Mouse (Mus musculus): ENCODE data around the gene Wdr74. TPM values are rescaled to one million over a fixed set of nuclear protein-coding genes. Genes with fewer than 3 reads are reported as not detected.
A peak's percentile ranks its signal among the peaks of the same experiment; 100 is the strongest.

Wdr74 gene
- polyA plus RNA-seq, 1 experiment, result 121 TPM

DNA sequence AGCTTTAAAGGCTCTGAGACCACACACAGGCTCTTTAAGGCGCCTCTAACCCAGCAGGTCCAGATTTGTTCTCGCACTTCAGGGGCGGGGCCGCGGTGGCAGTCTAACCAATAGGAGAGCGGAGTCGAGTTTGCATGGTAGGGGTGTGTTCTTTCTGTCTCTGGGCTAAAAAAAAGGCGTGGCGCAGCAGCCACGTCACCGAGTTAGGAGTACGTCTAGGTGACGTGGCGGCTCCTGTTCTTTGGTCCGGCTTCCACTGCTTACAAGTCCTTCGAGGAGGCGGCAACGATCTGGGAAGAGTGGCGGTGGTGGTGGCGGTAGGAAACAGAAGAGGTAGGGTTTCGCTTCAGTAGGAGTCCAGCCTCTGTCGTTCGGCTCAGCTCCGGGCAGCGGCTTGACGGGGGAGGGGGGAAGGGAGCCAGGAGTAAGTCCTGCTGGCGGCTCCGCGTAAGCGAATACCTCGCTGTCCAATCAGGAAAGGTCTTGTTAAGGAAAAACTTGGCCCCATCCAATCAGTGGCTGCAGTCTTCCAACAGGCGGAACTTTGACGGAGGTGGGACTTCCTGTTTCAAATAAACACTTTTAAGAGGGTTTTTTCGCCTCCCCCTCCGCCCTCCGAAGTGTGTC, 5.7 kb downstream of the Wdr74 start, which contains the start of gene Stx5a:
TSS of gene Stx5a (plus strand) at position 171 of the 627 bp plus-strand sequence.
- WGBS, result under 1% methylated on average over 36 of the region's 36 CpGs
- TF ChIP-seq POLR2A (IDR thresholded peaks at IDR 0.05; ENCODE audit: borderline replicate concordance, control insufficient read depth, low read depth, low read length), result peak; percentile 59
- TF ChIP-seq CTCF (IDR thresholded peaks at IDR 0.05; ENCODE audit: control insufficient read depth, insufficient read depth, low read length), result no peak

DNA sequence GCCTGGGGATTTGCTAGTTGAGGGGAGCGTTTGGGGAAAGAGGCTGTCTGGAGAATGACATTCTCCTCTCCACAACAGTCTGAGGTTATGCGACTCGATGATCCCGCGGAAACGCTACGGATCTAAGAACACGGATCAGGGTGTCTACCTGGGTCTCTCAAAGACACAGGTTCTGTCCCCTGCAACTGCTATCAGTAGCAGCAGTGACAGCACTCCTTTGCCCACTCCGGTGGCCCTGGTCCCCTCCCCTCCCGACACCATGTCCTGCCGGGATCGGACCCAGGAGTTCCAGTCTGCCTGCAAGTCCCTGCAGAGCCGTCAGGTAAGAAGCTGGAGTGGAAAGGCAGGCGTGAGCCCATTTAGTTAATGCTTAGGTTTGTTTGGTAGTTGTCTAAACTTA, 6.5 kb downstream of the Wdr74 start:
- TF ChIP-seq CTCF (IDR thresholded peaks at IDR 0.05; ENCODE audit: control insufficient read depth, insufficient read depth, low read length) (no peak), POLR2A (IDR thresholded peaks at IDR 0.05; ENCODE audit: borderline replicate concordance, control insufficient read depth, low read depth, low read length) (peak; percentile 9; the same call in 1 of the 2 replicates)
- WGBS, result 4% methylated on average over 14 of the region's 14 CpGs

More for the DNA sequence above, 5.7 kb downstream of the Wdr74 start, which contains the start of gene Stx5a:
- peaks cover 1% of the 10 kb centered on the region for H3K4me1 ChIP-seq (ENCODE audit: control insufficient read depth, insufficient read depth, low read length)
- H3K4me3 ChIP-seq (replicated peaks; ENCODE audit: control insufficient read depth, low read depth, low read length), result peak within 1 kb of the TSS; percentile 90
- peak within 1 kb of the TSS; percentile 97 for H3K27ac ChIP-seq (ENCODE audit: control insufficient read depth, insufficient read depth, low read depth, low read length, poor library complexity)

DNA sequence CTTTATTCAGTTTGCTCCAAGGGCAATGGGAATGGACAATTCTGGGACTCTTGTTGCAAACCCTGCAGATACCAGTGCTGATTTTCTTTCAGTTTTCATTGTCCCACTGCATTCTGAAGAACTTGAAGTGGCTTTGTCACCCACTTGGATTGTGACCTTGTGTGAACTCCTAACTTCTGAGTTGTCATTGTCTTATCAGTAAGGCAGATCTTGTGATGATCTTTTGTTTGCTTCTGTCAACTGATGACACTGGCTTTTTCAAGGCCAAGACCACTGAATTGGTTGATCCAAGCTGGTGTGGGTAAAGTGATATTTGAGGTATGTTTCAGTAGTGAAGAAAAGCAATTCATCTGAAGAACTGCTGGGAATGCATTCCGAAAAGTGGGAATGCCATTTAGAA, 9.8 kb downstream of the Wdr74 start:
- Histone ChIP-seq H3K4me3 (replicated peaks; ENCODE audit: control insufficient read depth, low read depth, low read length) (no peak overlapping the region), H3K27ac (ENCODE audit: control insufficient read depth, insufficient read depth, low read depth, low read length, poor library complexity) (no peak overlapping the region), H3K4me1 (ENCODE audit: control insufficient read depth, insufficient read depth, low read length) (peaks cover 1% of the 10 kb centered on the region)
- TF ChIP-seq POLR2A (IDR thresholded peaks at IDR 0.05; ENCODE audit: borderline replicate concordance, control insufficient read depth, low read depth, low read length) (no peak), CTCF (IDR thresholded peaks at IDR 0.05; ENCODE audit: control insufficient read depth, insufficient read depth, low read length) (no peak)
- WGBS, result 86% methylated on average over 1 of the region's 1 CpGs

More for the DNA sequence above, 6.5 kb downstream of the Wdr74 start:
- Histone ChIP-seq H3K27ac (ENCODE audit: control insufficient read depth, insufficient read depth, low read depth, low read length, poor library complexity) (peak overlapping the region; percentile 97), H3K4me1 (ENCODE audit: control insufficient read depth, insufficient read depth, low read length) (peaks cover 1% of the 10 kb centered on the region), H3K4me3 (replicated peaks; ENCODE audit: control insufficient read depth, low read depth, low read length) (peak overlapping the region; percentile 90)

DNA sequence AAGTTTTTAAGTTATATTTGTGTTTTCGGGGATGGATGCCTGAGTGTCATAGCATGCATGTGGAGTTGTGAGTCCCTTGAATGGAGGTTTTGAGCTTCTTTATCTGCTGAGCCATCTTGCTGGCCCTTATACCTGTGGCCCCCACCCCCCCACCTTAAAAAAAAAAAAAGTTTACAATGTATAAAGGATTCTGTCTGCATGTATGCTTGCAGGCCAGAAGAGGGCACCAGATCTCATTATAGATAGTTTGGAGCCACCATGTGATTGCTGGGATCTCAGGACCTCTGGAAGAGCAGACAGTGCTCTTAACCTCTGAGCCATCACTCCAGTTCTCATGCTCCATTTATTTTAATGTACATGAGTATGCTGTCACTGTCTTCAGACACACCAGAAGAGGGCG, 11.7 kb downstream of the Wdr74 start:
- no peak overlapping the region for H3K27ac ChIP-seq (ENCODE audit: control insufficient read depth, insufficient read depth, low read depth, low read length, poor library complexity)
- no peak for TF ChIP-seq CTCF (IDR thresholded peaks at IDR 0.05; ENCODE audit: control insufficient read depth, insufficient read depth, low read length)
- no peak for TF ChIP-seq POLR2A (IDR thresholded peaks at IDR 0.05; ENCODE audit: borderline replicate concordance, control insufficient read depth, low read depth, low read length)
- H3K4me1 ChIP-seq (ENCODE audit: control insufficient read depth, insufficient read depth, low read length), result no peaks in the 10 kb centered on the region; the same call in 1 of the 2 replicates
- H3K4me3 ChIP-seq (replicated peaks; ENCODE audit: control insufficient read depth, low read depth, low read length), result no peak overlapping the region
- WGBS, result 78% methylated on average over 2 of the region's 2 CpGs

DNA sequence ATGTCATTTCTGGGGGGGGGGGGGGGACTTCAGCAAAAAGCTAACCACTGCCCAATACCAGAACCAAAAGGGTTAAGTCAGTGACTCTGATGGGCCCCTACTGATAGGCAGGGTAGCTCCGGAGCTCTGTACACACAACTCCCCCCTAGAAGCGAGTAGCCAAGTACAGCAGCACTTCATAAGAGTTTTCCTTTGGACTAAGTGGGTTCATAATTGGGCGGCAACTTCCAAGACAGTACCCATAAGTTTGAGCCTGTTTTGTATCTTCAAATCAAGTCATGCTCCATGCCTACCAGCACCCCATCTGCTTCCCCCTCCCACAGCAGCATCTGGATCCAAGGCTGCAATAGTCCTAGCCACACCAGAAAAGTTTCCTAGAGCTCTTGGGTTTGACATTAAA, 20.0 kb downstream of the Wdr74 start:
- H3K27ac ChIP-seq (ENCODE audit: control insufficient read depth, insufficient read depth, low read depth, low read length, poor library complexity), result no peak overlapping the region
- no peak for TF ChIP-seq CTCF (IDR thresholded peaks at IDR 0.05; ENCODE audit: control insufficient read depth, insufficient read depth, low read length)
- H3K4me3 ChIP-seq (replicated peaks; ENCODE audit: control insufficient read depth, low read depth, low read length), result no peak overlapping the region
- WGBS, result 57% methylated on average over 3 of the region's 3 CpGs
- no peaks in the 10 kb centered on the region; the same call in 1 of the 2 replicates for H3K4me1 ChIP-seq (ENCODE audit: control insufficient read depth, insufficient read depth, low read length)

DNA sequence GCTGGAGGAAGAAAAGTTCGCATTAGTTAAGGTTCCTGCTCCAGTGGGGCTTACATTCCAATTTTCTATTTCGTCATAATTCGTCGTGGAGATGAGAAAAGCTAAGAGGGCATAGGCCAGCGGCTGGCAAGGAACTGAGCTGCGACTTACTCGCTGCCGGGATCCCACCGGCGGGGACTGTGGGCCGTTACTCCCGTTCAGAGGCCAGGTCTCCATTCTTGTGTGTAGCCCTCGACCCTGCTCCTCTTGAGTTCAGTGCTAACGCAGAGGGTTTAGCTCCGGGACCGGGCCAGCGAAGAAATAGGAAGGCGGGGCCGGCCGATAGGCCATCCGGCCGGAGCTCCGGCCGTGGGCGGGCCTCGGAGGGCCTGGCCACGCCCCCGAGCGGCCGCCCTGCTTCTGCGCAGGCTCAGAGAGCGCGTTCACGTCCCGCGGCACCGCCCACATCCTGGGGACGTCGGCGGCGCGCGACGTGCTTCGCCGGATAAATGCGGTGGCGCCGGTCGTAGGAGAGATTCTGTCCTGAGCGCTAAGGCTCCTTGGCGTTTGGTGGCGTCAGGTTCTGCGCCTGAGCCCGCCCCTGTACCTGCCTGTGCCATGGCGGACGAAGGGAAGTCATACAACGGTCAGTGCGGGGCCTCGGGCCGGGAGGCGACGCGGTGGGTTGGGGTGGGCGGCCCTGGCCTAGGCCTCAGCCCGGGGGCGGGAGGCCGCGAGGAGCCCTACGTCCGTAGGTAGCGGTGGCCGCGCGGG, 21.2 kb downstream of the Wdr74 start, which contains the start of gene Nxf1:
TSS of gene Nxf1 (plus strand) at position 439 of the 753 bp plus-strand sequence.
- Histone ChIP-seq H3K4me1 (ENCODE audit: control insufficient read depth, insufficient read depth, low read length) (no peaks in the 10 kb centered on the region; the same call in 1 of the 2 replicates), H3K27ac (ENCODE audit: control insufficient read depth, insufficient read depth, low read depth, low read length, poor library complexity) (peak within 1 kb of the TSS; percentile 98), H3K4me3 (replicated peaks; ENCODE audit: control insufficient read depth, low read depth, low read length) (peak within 1 kb of the TSS; percentile 100)
- no peak; the same call in 1 of the 2 replicates for TF ChIP-seq CTCF (IDR thresholded peaks at IDR 0.05; ENCODE audit: control insufficient read depth, insufficient read depth, low read length)
- TF ChIP-seq POLR2A (IDR thresholded peaks at IDR 0.05; ENCODE audit: borderline replicate concordance, control insufficient read depth, low read depth, low read length), result peak; percentile 97
- WGBS, result under 1% methylated on average over 75 of the region's 75 CpGs

DNA sequence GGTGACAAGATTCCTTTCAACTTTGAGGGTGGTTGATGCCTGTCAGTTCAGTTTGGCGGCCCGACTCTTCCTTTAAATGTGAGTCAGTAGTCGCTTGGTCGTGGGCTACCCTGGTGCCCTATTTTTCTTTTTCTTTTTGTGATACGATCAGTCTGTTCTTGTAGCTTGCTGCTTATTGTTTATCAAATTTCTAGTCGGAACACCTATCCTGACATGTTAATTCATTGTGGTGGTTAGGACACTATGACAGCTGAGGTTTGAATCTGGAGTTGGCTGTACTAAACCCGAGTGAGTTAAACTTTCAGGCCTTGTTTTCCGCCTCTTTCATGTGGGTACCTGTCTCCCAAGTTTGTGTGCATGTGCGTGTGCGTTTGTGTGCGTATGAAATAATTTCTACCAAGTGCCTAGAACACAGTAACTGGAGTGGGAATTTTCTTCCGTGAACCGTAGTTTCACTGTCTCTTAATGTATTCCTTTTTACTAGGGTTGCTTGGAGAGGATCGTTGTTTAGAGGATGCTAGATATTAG, 21.9 kb downstream of the Wdr74 start:
- 1% methylated on average over 14 of the region's 14 CpGs for WGBS
- H3K27ac ChIP-seq (ENCODE audit: control insufficient read depth, insufficient read depth, low read depth, low read length, poor library complexity), result peak overlapping the region; percentile 98
- no peaks in the 10 kb centered on the region; the same call in 1 of the 2 replicates for H3K4me1 ChIP-seq (ENCODE audit: control insufficient read depth, insufficient read depth, low read length)
- peak overlapping the region; percentile 100 for H3K4me3 ChIP-seq (replicated peaks; ENCODE audit: control insufficient read depth, low read depth, low read length)
- TF ChIP-seq POLR2A (IDR thresholded peaks at IDR 0.05; ENCODE audit: borderline replicate concordance, control insufficient read depth, low read depth, low read length) (no peak), CTCF (IDR thresholded peaks at IDR 0.05; ENCODE audit: control insufficient read depth, insufficient read depth, low read length) (no peak)

DNA sequence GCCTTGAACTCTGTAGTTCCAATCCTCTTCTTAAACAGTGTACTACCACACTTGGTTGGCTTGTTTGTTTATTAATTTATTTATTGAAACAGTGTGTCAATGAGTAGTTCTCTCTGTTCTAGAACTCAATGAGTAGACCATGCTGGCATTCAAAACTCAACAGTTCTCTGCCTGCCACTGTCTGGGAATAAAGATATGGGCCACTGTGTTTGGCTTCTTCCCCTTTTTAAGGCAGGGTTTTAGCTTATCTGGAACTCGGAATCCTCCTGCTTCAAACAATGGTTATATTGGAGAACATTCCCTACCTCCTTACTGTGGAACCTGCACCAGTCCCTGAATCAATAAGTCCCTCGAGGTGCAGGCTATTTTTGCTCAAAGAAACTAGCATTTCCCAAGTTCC, 23.3 kb downstream of the Wdr74 start:
- TF ChIP-seq POLR2A (IDR thresholded peaks at IDR 0.05; ENCODE audit: borderline replicate concordance, control insufficient read depth, low read depth, low read length), result no peak
- no peak for TF ChIP-seq CTCF (IDR thresholded peaks at IDR 0.05; ENCODE audit: control insufficient read depth, insufficient read depth, low read length)
- 27% methylated on average over 2 of the region's 2 CpGs for WGBS
- no peak overlapping the region for H3K27ac ChIP-seq (ENCODE audit: control insufficient read depth, insufficient read depth, low read depth, low read length, poor library complexity)
- no peaks in the 10 kb centered on the region; the same call in 1 of the 2 replicates for H3K4me1 ChIP-seq (ENCODE audit: control insufficient read depth, insufficient read depth, low read length)
- no peak overlapping the region for H3K4me3 ChIP-seq (replicated peaks; ENCODE audit: control insufficient read depth, low read depth, low read length)
